Mouse (Mus musculus): ENCODE measurements around the gene Phf7. TPM values are rescaled to one million over a fixed set of nuclear protein-coding genes. Genes with fewer than 3 reads are reported as not detected.

Phf7 gene
- polyA plus RNA-seq, 1 experiment from 2014 or later = 13.9 TPM

- Histone ChIP-seq H3K9ac (ENCODE audit: low read depth, low read length) (no peak overlapping the region), H3K27me3 (ENCODE audit: control insufficient read depth, insufficient read depth, low read length) (no peaks in the 10 kb centered on the region), H3K4me2 (replicated peaks; ENCODE audit: low read depth, low read length) (no peak overlapping the region), H3K4me3 (ENCODE audit: low read depth, low read length) (no peak overlapping the region), H3K27ac (ENCODE audit: low read depth, low read length) (no peak overlapping the region), H3K9me3 (ENCODE audit: control insufficient read depth, low read length) (no peaks in the 10 kb centered on the region), H3K36me3 (ENCODE audit: control insufficient read depth, insufficient read depth, low read length) (peaks cover 18% of the 10 kb centered on the region), H3K4me1 (replicated peaks; ENCODE audit: control insufficient read depth, insufficient read depth, low read length) (no peaks in the 10 kb centered on the region)
- 77% methylated on average over 16 of the region's 16 CpGs for WGBS
- ATAC-seq (ENCODE audit: low FRiP score) (no peak), DNase-seq (ENCODE audit: low spot score) (no peak)
These were observed 53.3 kb downstream of the Phf7 start for GRCm38 (mm10) chr14:31197547-31198516.

DNA sequence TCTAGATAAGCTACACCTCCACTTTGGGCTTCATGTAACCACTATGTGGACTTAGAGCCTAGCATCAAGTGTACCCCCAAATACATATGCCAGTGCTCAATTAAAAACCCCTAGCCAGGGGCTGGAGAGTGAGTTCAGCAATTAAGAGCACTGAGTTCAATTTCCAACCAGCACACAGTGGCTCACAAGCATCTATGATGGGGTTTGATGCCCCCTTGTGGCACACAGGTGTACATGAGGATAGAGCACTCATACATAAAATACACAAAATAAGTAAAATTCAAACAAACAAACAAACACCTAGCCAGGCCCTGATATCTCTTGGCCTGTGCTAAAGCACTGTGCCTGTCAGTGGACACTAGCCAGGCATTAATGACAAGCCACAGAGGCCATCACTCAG lies 55.1 kb downstream of the Phf7 start:
- peak; percentile 26 for DNase-seq (ENCODE audit: low spot score)
- peaks cover 18% of the 10 kb centered on the region for H3K36me3 ChIP-seq (ENCODE audit: control insufficient read depth, insufficient read depth, low read length)
- ATAC-seq (ENCODE audit: low FRiP score) = no peak

DNA sequence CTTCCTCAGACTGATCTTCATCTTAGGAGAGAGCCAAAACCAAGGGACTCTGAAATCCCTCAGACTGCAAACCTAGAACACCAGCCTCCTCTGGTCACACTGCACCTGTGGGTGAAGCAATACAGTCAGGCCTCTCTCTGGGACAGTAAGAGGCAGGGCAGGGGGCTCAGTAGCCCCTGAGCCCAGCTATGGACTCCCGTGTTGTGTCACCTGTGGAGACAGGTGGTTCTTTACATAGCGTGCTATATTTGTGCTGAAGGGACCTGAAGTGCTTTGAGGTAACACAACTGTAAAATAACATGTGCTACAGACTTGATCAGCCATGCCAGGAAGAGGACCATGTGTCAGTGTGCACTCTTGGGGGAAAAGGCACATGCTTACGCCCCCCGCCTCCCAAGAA lies 55.6 kb downstream of the Phf7 start:
- ATAC-seq (ENCODE audit: low FRiP score) (no peak), DNase-seq (ENCODE audit: low spot score) (no peak)
- H3K27me3 ChIP-seq (ENCODE audit: control insufficient read depth, insufficient read depth, low read length) = no peaks in the 10 kb centered on the region
- H3K9me3 ChIP-seq (ENCODE audit: control insufficient read depth, low read length) = no peaks in the 10 kb centered on the region
- no peak overlapping the region for H3K4me3 ChIP-seq (ENCODE audit: low read depth, low read length)
- no peak overlapping the region for H3K4me2 ChIP-seq (replicated peaks; ENCODE audit: low read depth, low read length)
- H3K9ac ChIP-seq (ENCODE audit: low read depth, low read length) = no peak overlapping the region
- H3K4me1 ChIP-seq (replicated peaks; ENCODE audit: control insufficient read depth, insufficient read depth, low read length) = no peaks in the 10 kb centered on the region
- no peak overlapping the region for H3K27ac ChIP-seq (ENCODE audit: low read depth, low read length)
- WGBS = 93% methylated on average over 4 of the region's 4 CpGs
- peaks cover 23% of the 10 kb centered on the region for H3K36me3 ChIP-seq (ENCODE audit: control insufficient read depth, insufficient read depth, low read length)

More for the DNA sequence above, 55.1 kb downstream of the Phf7 start:
- Histone ChIP-seq H3K9ac (ENCODE audit: low read depth, low read length) (no peak overlapping the region), H3K27ac (ENCODE audit: low read depth, low read length) (no peak overlapping the region), H3K27me3 (ENCODE audit: control insufficient read depth, insufficient read depth, low read length) (no peaks in the 10 kb centered on the region), H3K4me1 (replicated peaks; ENCODE audit: control insufficient read depth, insufficient read depth, low read length) (no peaks in the 10 kb centered on the region), H3K4me3 (ENCODE audit: low read depth, low read length) (no peak overlapping the region), H3K4me2 (replicated peaks; ENCODE audit: low read depth, low read length) (no peak overlapping the region), H3K9me3 (ENCODE audit: control insufficient read depth, low read length) (no peaks in the 10 kb centered on the region)

DNA sequence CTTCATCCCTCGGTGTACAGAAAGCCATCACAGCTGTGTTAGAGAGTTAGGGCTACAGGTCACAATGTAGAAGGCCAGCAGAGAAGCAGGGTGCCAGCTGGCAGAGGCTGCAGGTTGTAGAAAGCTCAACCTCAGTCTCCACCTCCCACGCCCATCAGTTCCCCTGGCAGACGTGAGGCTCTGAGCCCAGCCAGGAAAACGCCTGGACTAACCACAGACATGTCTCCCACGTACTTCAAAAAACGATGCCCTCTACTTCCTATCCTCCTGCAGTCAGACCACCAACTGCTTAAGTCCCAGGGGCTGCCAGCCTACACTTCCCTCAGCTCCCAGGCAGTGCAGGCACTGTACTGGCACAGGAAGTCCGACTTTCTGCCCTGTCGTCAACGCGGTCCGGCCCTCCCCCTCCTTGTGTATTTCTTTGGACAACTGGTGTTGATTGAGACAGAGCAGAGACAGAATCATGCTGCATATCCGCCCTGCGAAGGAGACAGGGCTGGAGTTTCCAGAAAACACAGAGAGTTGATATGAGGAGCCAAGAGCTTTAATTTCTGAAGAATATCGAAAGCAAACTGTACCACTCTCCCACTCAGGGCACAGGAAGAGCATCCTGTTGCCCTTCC lies 56.1 kb downstream of the Phf7 start:
- Histone ChIP-seq H3K27me3 (ENCODE audit: control insufficient read depth, insufficient read depth, low read length) (no peaks in the 10 kb centered on the region), H3K4me2 (replicated peaks; ENCODE audit: low read depth, low read length) (no peak overlapping the region), H3K4me3 (ENCODE audit: low read depth, low read length) (no peak overlapping the region), H3K4me1 (replicated peaks; ENCODE audit: control insufficient read depth, insufficient read depth, low read length) (no peaks in the 10 kb centered on the region), H3K36me3 (ENCODE audit: control insufficient read depth, insufficient read depth, low read length) (peaks cover 25% of the 10 kb centered on the region), H3K27ac (ENCODE audit: low read depth, low read length) (no peak overlapping the region), H3K9ac (ENCODE audit: low read depth, low read length) (no peak overlapping the region), H3K9me3 (ENCODE audit: control insufficient read depth, low read length) (no peaks in the 10 kb centered on the region)
- ATAC-seq (ENCODE audit: low FRiP score) (no peak), DNase-seq (ENCODE audit: low spot score) (no peak)
- 84% methylated on average over 14 of the region's 14 CpGs for WGBS

DNA sequence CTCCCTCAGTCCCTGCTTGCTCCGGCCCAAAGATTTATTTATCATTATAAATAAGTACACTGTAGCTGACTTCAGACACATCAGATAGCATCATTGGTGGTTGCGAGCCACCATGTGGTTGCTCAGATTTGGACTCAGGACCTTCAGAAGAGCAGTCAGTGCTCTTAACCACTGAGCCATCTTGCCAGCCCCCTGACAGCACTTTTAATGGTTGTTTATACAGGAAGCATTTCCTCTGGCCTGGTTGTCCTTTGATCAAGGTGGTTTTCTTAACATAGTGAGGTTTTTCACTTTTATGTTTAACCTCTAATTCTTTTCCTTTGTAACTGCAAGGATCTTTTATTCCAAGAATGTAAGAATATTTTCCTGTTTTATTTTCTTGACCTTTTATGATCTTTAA lies 56.7 kb downstream of the Phf7 start:
- Histone ChIP-seq H3K9ac (ENCODE audit: low read depth, low read length) (no peak overlapping the region), H3K27me3 (ENCODE audit: control insufficient read depth, insufficient read depth, low read length) (no peaks in the 10 kb centered on the region), H3K36me3 (ENCODE audit: control insufficient read depth, insufficient read depth, low read length) (peaks cover 25% of the 10 kb centered on the region), H3K9me3 (ENCODE audit: control insufficient read depth, low read length) (no peaks in the 10 kb centered on the region), H3K4me1 (replicated peaks; ENCODE audit: control insufficient read depth, insufficient read depth, low read length) (no peaks in the 10 kb centered on the region), H3K4me2 (replicated peaks; ENCODE audit: low read depth, low read length) (no peak overlapping the region), H3K27ac (ENCODE audit: low read depth, low read length) (no peak overlapping the region), H3K4me3 (ENCODE audit: low read depth, low read length) (no peak overlapping the region)
- ATAC-seq (ENCODE audit: low FRiP score) (no peak), DNase-seq (ENCODE audit: low spot score) (no peak)
- WGBS = 97% methylated on average over 2 of the region's 2 CpGs

DNA sequence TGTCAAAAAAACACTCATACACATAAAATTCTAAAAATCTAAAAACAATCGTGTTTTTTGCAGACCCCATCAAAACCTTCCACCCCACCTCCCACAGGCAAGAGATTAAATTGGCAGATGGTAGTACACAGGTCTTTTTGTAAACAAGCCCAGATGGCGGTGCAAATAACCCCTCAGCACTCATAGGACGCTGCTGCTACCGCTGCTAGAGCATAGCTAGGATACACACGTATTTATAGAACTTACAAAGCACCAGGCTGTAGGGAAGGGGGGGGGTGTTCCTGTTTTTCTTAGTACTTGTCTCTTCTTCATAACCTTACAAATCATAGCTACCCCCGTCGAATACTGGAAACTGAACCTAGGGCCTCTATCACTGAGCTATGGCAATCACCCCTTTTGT lies 57.3 kb downstream of the Phf7 start:
- no peak overlapping the region for H3K4me2 ChIP-seq (replicated peaks; ENCODE audit: low read depth, low read length)
- DNase-seq (ENCODE audit: low spot score) = no peak
- peaks cover 25% of the 10 kb centered on the region for H3K36me3 ChIP-seq (ENCODE audit: control insufficient read depth, insufficient read depth, low read length)
- ATAC-seq (ENCODE audit: low FRiP score) = no peak
- no peaks in the 10 kb centered on the region for H3K4me1 ChIP-seq (replicated peaks; ENCODE audit: control insufficient read depth, insufficient read depth, low read length)
- H3K9ac ChIP-seq (ENCODE audit: low read depth, low read length) = no peak overlapping the region
- H3K9me3 ChIP-seq (ENCODE audit: control insufficient read depth, low read length) = no peaks in the 10 kb centered on the region
- H3K27ac ChIP-seq (ENCODE audit: low read depth, low read length) = no peak overlapping the region
- WGBS = 91% methylated on average over 7 of the region's 7 CpGs
- H3K27me3 ChIP-seq (ENCODE audit: control insufficient read depth, insufficient read depth, low read length) = no peaks in the 10 kb centered on the region
- H3K4me3 ChIP-seq (ENCODE audit: low read depth, low read length) = no peak overlapping the region

GRCm38 (mm10) chr14:31191936-31192335 lies 59.2 kb downstream of the Phf7 start:
- no peaks in the 10 kb centered on the region for H3K4me1 ChIP-seq (replicated peaks; ENCODE audit: control insufficient read depth, insufficient read depth, low read length)
- no peak overlapping the region for H3K27ac ChIP-seq (ENCODE audit: low read depth, low read length)
- peaks cover 32% of the 10 kb centered on the region for H3K36me3 ChIP-seq (ENCODE audit: control insufficient read depth, insufficient read depth, low read length)
- no peaks in the 10 kb centered on the region for H3K9me3 ChIP-seq (ENCODE audit: control insufficient read depth, low read length)
- H3K27me3 ChIP-seq (ENCODE audit: control insufficient read depth, insufficient read depth, low read length) = no peaks in the 10 kb centered on the region
- H3K4me2 ChIP-seq (replicated peaks; ENCODE audit: low read depth, low read length) = no peak overlapping the region
- H3K9ac ChIP-seq (ENCODE audit: low read depth, low read length) = no peak overlapping the region
- ATAC-seq (ENCODE audit: low FRiP score) (no peak), DNase-seq (ENCODE audit: low spot score) (no peak)
- 95% methylated on average over 2 of the region's 2 CpGs for WGBS
- H3K4me3 ChIP-seq (ENCODE audit: low read depth, low read length) = no peak overlapping the region

DNA sequence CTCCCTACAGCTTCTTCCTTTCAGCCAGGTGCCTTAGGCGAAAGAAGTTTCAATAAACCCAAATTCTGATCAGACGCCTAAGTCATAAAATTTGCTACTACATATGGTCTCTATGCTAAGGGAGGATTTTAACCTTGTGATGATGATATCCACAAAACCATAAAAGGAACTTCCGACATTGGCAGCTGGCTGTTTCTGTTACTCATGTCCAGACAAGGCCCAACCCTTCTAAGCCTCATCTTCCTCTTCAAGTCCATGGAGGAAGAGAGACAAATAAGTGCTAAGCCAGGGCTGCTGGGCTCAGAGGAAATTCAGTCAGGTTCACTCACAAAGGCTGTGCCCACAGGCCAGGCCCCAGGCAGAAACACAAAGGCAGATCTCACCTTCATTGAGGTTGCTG lies 61.8 kb downstream of the Phf7 start:
- H3K4me3 ChIP-seq (ENCODE audit: low read depth, low read length) = no peak overlapping the region
- H3K4me1 ChIP-seq (replicated peaks; ENCODE audit: control insufficient read depth, insufficient read depth, low read length) = no peaks in the 10 kb centered on the region
- DNase-seq (ENCODE audit: low spot score) (no peak), ATAC-seq (ENCODE audit: low FRiP score) (no peak)
- H3K9me3 ChIP-seq (ENCODE audit: control insufficient read depth, low read length) = no peaks in the 10 kb centered on the region
- no peak overlapping the region for H3K4me2 ChIP-seq (replicated peaks; ENCODE audit: low read depth, low read length)
- H3K27me3 ChIP-seq (ENCODE audit: control insufficient read depth, insufficient read depth, low read length) = no peaks in the 10 kb centered on the region
- 95% methylated on average over 3 of the region's 3 CpGs for WGBS
- H3K27ac ChIP-seq (ENCODE audit: low read depth, low read length) = no peak overlapping the region
- no peak overlapping the region for H3K9ac ChIP-seq (ENCODE audit: low read depth, low read length)
- H3K36me3 ChIP-seq (ENCODE audit: control insufficient read depth, insufficient read depth, low read length) = peaks cover 47% of the 10 kb centered on the region

DNA sequence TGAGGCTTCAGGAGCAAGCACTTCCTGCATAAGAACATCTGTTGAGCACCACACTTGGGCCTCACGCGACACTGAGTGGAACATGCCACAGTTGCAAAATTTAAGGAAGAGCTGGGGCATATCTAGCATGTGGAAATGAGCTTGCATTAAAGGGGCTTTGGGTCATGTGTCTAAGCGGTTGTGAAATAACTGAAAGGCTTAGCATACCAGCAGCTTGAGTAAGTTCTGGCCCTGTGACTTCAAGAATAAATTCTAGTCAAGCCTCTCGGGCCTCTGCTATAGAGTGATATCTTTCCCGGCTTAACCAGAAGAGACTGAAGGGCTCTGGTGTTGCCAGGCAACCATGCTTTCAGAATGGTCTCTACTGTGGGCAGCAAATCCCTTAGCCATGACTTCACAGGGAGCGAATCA lies 62.3 kb downstream of the Phf7 start:
- no peak overlapping the region for H3K4me3 ChIP-seq (ENCODE audit: low read depth, low read length)
- peaks cover 52% of the 10 kb centered on the region for H3K36me3 ChIP-seq (ENCODE audit: control insufficient read depth, insufficient read depth, low read length)
- no peaks in the 10 kb centered on the region for H3K4me1 ChIP-seq (replicated peaks; ENCODE audit: control insufficient read depth, insufficient read depth, low read length)
- H3K9ac ChIP-seq (ENCODE audit: low read depth, low read length) = no peak overlapping the region
- H3K27me3 ChIP-seq (ENCODE audit: control insufficient read depth, insufficient read depth, low read length) = no peaks in the 10 kb centered on the region
- DNase-seq (ENCODE audit: low spot score) (no peak), ATAC-seq (ENCODE audit: low FRiP score) (no peak)
- WGBS = 72% methylated on average over 6 of the region's 6 CpGs
- no peak overlapping the region for H3K4me2 ChIP-seq (replicated peaks; ENCODE audit: low read depth, low read length)
- no peaks in the 10 kb centered on the region for H3K9me3 ChIP-seq (ENCODE audit: control insufficient read depth, low read length)
- H3K27ac ChIP-seq (ENCODE audit: low read depth, low read length) = no peak overlapping the region

Data from hindbrain, embryonic 11.5 days (tissue).